Mouse (Mus musculus) G1E (cell line): ENCODE measurements around the gene Gm40460. TPM values are rescaled to one million over a fixed set of nuclear protein-coding genes. Genes with fewer than 3 reads are reported as not detected.
"Not testable (repeated sequence)": the region's sequence is repeated elsewhere in the genome, so short reads cannot be mapped to it uniquely, and the experiment has no call there.

Experiments
- ATAC-seq: 2 replicates; pipeline ENCODE4 v1.8.0; 2016; ENCODE audit warnings: mild to moderate bottlenecking; ENCODE audit not compliant: insufficient number of reproducible peaks, poor library complexity, low FRiP score, severe bottlenecking; ENCODE audit errors: extremely low read depth
- DNase-seq: peaks from one replicate; pipeline ENCODE4 v3.0.0; 2012; ENCODE audit warnings: low spot score
- H3K27me3 ChIP-seq: 2 replicates; pipeline ENCODE4 v1.6.1; 2012; ENCODE audit warnings: mild to moderate bottlenecking, low read length, inconsistent platforms; ENCODE audit not compliant: insufficient read depth
- H3K36me3 ChIP-seq: replicated peaks from 2 replicates; pipeline ENCODE3; 2012; ENCODE audit warnings: mild to moderate bottlenecking, inconsistent platforms
- H3K4me1 ChIP-seq: 2 replicates; pipeline ENCODE4 v1.6.1; 2012; ENCODE audit warnings: low read depth, low read length, inconsistent platforms, mixed read lengths; ENCODE audit not compliant: insufficient read depth
- H3K4me3 ChIP-seq: 2 replicates; pipeline ENCODE4 v1.5.1; 2012; ENCODE audit warnings: low read depth, mild to moderate bottlenecking, inconsistent platforms, low read length, moderate library complexity, mixed read lengths
- H3K9me3 ChIP-seq: replicated peaks from 2 replicates; pipeline ENCODE4 v1.6.1; 2012; ENCODE audit warnings: inconsistent platforms
- CTCF ChIP-seq: IDR thresholded peaks from 2 replicates; pipeline ENCODE4 v1.5.1; 2012; ENCODE audit warnings: low read depth, low read length, inconsistent platforms, mixed read lengths
- GATA1 ChIP-seq: IDR thresholded peaks from 2 replicates; pipeline ENCODE4 v1.6.1; 2012; ENCODE audit warnings: borderline replicate concordance, low read length, inconsistent platforms, mixed read lengths
- GATA2 ChIP-seq: IDR thresholded peaks from 2 replicates; pipeline ENCODE4 v1.6.1; 2012; ENCODE audit warnings: low read depth, low read length, inconsistent platforms, borderline replicate concordance
- POLR2AphosphoS5 ChIP-seq: IDR thresholded peaks from 2 replicates; pipeline ENCODE4 v1.6.1; 2012; ENCODE audit warnings: low read depth, low read length, inconsistent platforms; ENCODE audit not compliant: insufficient replicate concordance
- TAL1 ChIP-seq: conservative IDR thresholded peaks from 2 replicates; pipeline ENCODE4 v1.6.1; 2012; ENCODE audit warnings: low read depth, low read length, inconsistent platforms, mixed read lengths
- polyA plus RNA-seq: library from polyadenylated mRNA; stranded (reverse); fragments of >175 nt; gene quantifications from 2 replicates; pipeline ENCODE4 v1.2.3, GENCODE M21; 2012
- total RNA-seq, 2 experiments: library from RNA; stranded (forward) in 1 of 2; stranded (reverse) in 1 of 2; fragments of 200-1000 nt in 1 of 2; fragments of >200 nt in 1 of 2; fragmentation: Nextera tagmentation in 1 of 2; gene quantifications; 2 replicates each; pipeline ENCODE4 v1.2.3; 2014 to 2017

The Gm40460 gene
- total RNA-seq (2014; fragmentation: Nextera tagmentation) (not detected in 2 replicates), total RNA-seq (2017) (not detected in 2 replicates), polyA plus RNA-seq (not detected in 2 replicates)

DNA sequence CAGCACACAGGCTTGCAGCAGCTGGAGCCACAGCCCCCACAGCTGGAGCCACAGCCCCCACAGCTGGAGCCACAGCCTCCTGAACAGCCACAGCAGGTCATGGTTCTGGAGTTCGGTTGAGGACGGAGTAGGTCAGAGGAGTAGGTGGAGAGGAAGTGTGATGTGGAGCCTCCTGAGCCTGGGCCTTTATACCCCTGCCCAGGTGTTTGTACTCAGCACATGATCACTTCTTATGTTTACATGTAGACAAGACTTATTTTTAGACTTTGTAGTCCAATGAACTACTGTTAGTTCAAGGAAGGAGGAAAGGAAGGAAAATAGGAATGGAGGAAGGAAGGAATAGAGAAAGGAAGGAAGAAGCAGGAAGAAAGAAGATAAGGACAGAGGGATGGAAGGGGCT, at the start of gene Gm40460:
Gene Gm40460 (minus strand): TSS at position 101 of the 400 bp plus-strand sequence.
- Histone ChIP-seq H3K4me1 (no peaks in the 10 kb centered on the region), H3K36me3 (no peaks in the 10 kb centered on the region), H3K27me3 (peaks cover 10% of the 10 kb centered on the region), H3K9me3 (no peaks in the 10 kb centered on the region; the same call in 1 of the 2 replicates), H3K4me3 (no peak within 1 kb of the TSS)
- DNase-seq (no peak), ATAC-seq (no peak)
- TF ChIP-seq CTCF, result no peak
- no peak for TF ChIP-seq POLR2AphosphoS5
- no peak for TF ChIP-seq GATA1
- TF ChIP-seq GATA2, result no peak
- TF ChIP-seq TAL1, result no peak

DNA sequence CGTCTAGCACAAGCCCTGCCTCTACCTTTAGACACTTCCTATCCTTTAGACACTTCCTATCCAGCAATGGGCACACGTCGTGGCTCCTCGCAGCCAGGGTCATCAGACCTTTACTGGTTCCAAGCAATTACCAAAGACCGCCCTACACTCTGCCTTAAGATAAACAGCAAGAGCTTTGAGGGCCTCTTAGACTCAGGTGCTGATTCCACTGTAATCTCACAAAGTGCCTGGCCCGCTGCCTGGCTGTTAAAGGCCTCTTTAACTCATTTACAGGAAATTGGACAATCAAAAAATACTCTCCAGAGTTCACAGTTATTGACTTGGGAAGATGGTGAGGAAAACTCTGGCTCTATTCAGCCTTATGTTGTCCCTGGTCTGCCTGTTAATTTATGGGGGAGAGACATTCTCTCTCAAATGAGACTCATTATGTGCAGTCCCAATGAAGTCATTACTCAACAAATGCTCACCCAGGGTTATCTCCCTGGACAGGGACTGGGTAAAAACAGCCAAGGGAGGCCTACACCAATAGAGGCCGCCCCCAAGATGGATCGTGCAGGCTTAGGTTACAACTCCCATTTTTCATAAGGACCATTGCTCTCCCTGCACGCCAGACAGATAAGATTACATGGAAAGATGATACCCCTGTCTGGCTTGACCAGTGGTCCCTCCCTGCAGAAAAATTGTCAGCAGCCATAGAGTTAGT, 45.2 kb upstream of the Gm40460 start:
- H3K4me3 ChIP-seq, H3K36me3 ChIP-seq, DNase-seq, H3K4me1 ChIP-seq, ATAC-seq, H3K9me3 ChIP-seq: not testable (repeated sequence)
- H3K27me3 ChIP-seq, result peaks cover 30% of the 10 kb centered on the region

DNA sequence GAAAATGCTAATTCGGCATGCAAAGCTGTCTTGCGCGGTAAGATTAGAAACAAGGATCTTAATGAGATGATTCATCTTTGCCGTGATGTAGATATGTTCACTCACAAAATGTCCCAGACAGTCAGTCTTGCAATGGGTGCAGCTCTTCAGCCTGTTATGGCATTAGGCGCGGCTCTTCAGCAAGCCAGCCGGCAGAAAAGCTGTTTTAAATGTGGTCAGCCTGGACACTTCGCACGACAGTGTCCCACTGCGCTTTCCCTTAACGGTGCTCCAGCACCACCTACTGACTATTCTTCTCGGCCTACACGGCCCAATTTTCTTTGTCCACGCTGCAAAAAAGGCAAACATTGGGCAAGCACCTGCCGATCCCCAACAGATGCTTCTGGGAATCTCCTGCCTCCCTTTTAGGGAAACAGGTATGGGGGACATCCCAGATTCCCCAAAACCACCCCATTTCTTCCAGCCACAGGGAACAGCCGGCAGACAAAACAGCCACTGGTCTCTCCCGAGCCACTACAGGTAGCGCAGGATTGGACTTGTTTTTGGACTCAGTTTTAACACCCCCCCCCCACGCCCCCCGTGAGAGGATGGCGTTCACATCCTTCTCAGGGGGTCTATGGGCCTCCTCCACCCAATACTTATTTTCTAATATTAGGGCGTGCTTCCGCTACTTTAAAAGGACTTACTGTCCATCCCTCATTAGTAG, 44.4 kb upstream of the Gm40460 start:
- DNase-seq (no peak), ATAC-seq (no peak)
- Histone ChIP-seq H3K4me1 (peaks cover 6% of the 10 kb centered on the region; the same call in 1 of the 2 replicates), H3K9me3 (no peaks in the 10 kb centered on the region), H3K27me3 (peaks cover 32% of the 10 kb centered on the region), H3K4me3 (no peak overlapping the region), H3K36me3 (no peaks in the 10 kb centered on the region)
- no peak for TF ChIP-seq POLR2AphosphoS5
- TF ChIP-seq GATA1, result no peak
- TF ChIP-seq GATA2, result no peak
- no peak for TF ChIP-seq CTCF

GRCm38 (mm10) chr7:142284615-142285080, 43.8 kb upstream of the Gm40460 start:
- no peak for TF ChIP-seq TAL1
- TF ChIP-seq CTCF, result peak; percentile 20; the same call in 1 of the 2 replicates
- no peak for TF ChIP-seq GATA1
- TF ChIP-seq GATA2, result no peak

DNA sequence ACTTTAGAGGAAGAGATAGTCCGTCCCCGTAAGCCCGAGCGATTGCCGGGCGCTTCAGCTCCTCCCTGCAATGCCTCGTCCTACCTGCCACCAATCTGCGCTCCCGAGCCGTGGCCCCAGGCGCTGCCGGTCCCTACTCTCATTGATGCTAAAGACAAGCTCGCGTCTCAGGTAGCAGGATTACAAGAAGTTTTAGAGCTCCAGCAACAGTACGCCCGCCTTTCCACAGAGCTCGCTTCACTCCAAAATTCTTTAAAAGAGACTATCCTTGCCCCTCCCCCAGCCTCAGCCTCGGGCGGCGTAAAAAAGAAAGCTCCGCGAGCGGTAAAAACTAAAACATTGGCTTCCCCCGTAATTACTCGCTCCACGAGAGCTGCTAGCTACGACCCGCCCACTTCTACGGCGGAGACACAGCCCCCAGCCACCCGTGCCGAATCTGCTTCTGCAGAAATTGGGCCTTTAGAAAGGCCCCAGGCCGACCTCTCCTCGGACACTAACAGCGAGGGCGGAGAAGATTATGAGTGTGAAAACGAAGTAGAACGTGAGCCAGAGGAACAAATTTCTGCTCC, 43.2 kb upstream of the Gm40460 start:
- peak; percentile 34 for ATAC-seq
- Histone ChIP-seq H3K36me3 (no peaks in the 10 kb centered on the region), H3K9me3 (no peaks in the 10 kb centered on the region), H3K4me1 (peaks cover 6% of the 10 kb centered on the region; the same call in 1 of the 2 replicates), H3K27me3 (peaks cover 38% of the 10 kb centered on the region), H3K4me3 (peak overlapping the region; percentile 53; the same call in 1 of the 2 replicates)
- peak; percentile 11 for DNase-seq
- TF ChIP-seq GATA2 (no peak), GATA1 (no peak), POLR2AphosphoS5 (no peak), TAL1 (no peak), CTCF (no peak)

More at GRCm38 (mm10) chr7:142284615-142285080, 43.8 kb upstream of the Gm40460 start:
- no peaks in the 10 kb centered on the region for H3K36me3 ChIP-seq
- peak overlapping the region; percentile 53; the same call in 1 of the 2 replicates for H3K4me3 ChIP-seq
- peaks cover 38% of the 10 kb centered on the region for H3K27me3 ChIP-seq
- peaks cover 6% of the 10 kb centered on the region; the same call in 1 of the 2 replicates for H3K4me1 ChIP-seq
- no peaks in the 10 kb centered on the region for H3K9me3 ChIP-seq
- 0 out of 2 replicates have a peak, but pooled peaks have one; percentile 15 for ATAC-seq
- DNase-seq, result peak; percentile 25

- not testable (repeated sequence) for ATAC-seq, H3K4me3 ChIP-seq, DNase-seq, H3K4me1 ChIP-seq, H3K9me3 ChIP-seq, H3K36me3 ChIP-seq
- peaks cover 38% of the 10 kb centered on the region for H3K27me3 ChIP-seq
Measured at GRCm38 (mm10) chr7:142282847-142283246, 42.0 kb upstream of the Gm40460 start.

DNA sequence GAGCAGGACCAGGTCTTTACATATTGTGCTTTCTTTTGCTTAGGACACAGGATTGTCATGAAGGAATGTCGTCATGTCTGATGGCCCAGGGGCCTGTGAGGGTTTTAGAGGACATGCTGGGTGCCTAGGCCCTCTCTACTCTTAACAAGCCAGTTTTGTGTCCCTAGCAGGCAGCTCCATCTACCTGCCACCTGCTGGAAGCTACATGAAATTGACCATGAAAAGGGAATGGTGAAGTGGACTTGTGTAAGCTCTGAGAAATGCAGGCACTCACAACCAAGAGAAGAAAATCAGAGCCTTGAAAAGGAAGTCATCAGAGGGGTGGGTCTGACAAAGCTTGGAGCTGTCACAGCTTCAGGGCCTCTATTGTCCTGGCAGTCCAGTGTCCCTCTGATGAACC, 38.4 kb upstream of the Gm40460 start:
- DNase-seq, H3K4me1 ChIP-seq, H3K4me3 ChIP-seq, H3K36me3 ChIP-seq, H3K9me3 ChIP-seq, ATAC-seq: not testable (repeated sequence)
- H3K27me3 ChIP-seq, result peaks cover 27% of the 10 kb centered on the region
